Mouse (Mus musculus) megakaryocyte, embryonic 14.5 days (primary cell): ENCODE results near the gene Dhrs2.

Source experiments
- FLI1 ChIP-seq: IDR thresholded peaks from 2 replicates; pipeline ENCODE4 v1.6.1; 2012; ENCODE audit warnings: low read length, inconsistent platforms, mixed read lengths
- GATA1 ChIP-seq: IDR thresholded peaks from 3 replicates; pipeline ENCODE4 v1.6.1; 2012; ENCODE audit warnings: mixed read lengths, low read length, inconsistent platforms, borderline replicate concordance

- TF ChIP-seq GATA1 (no peak), FLI1 (no peak)
These were observed 25.4 kb downstream of the Dhrs2 start for GRCm38 (mm10) chr14:55247181-55247580.
